Mouse (Mus musculus) ovary, postnatal 36 days (tissue): Measurements from ENCODE around the gene Akap2.
A peak's percentile ranks its signal among the peaks of the same experiment; 100 is the strongest.

Experiments
- DNase-seq: peaks from one replicate; pipeline ENCODE4 v3.0.0; 2022; ENCODE audit warnings: low spot score, mixed read lengths

Akap2 gene

DNA sequence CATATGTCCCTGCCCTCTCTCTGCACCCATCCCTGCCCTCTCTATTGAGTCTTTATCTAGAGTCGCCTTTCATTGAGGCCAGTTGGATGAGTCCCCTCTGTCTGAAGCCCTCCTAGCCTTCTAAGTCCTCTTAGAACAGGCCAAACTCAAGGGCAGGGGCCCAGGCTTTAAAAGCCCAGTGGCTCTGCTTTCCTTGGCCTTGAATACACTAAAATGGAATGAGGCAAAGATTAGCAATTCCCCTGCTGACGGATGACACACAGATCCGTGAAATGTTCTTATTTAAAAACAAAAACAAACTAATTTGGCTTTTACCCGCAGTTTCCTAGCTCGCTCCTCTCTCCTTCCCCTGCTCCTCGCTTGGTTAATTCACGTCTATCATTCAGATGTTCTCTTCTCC is 45.0 kb downstream of the Akap2 start:
- no peak for DNase-seq

DNA sequence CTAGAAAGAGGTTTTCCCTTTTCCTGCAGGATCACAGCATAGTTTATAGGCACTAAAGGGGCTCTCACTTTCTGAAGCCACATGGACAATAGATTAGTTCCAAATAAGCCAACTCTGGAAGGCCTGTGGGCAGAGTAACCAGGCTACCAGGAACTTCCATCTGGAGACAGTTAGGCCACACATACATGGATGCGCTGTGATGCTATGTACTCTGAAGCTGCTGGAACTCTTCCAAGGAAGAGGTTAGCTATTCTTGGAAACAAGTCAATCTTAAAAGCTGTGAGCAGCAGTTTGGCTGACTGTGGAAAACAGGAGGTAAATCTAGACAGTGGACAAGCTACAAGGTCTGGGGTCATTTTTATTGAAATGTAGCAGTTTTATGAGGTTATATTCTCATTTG is 46.9 kb downstream of the Akap2 start:
- DNase-seq, result no peak

DNA sequence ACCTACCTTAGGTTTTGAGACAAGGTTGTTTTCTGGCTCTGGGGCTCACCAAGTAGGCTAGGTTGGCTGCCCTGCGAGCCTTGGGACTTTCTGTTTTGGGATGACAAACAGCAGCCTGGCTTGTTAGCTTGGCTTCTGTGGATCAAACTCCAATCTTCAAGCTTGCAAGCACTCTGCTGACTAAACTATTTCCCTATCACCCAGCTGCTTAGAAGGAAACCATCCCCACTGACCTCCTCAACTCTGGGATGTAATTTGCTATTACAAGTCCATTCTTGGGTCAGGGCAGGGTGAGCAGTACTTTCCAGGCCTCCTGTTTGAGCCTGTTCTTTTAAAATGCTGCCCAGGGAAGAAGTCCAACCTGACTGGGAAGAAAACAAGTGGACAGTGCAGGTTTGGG is 47.5 kb downstream of the Akap2 start:
- no peak for DNase-seq

DNA sequence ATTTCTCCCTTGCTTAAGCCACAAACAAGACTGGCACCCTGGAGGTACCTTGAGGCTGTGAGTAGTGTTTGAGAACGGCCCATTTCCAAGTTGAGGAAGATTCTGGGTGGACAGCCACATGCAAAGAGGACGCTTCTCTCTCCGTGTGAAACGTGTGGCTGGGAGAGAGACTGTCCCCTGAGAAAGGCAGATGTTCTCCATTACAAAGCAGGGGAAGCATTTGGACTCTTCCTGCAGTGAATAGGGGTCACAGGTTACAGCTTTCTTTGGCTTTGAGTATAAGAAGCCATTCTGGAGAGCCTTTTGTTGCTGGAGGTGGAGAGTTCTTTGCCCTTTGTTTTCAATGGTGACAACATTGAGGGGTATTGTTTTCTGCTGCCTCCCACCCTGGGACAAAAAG is 48.3 kb downstream of the Akap2 start:
- DNase-seq, result no peak

DNA sequence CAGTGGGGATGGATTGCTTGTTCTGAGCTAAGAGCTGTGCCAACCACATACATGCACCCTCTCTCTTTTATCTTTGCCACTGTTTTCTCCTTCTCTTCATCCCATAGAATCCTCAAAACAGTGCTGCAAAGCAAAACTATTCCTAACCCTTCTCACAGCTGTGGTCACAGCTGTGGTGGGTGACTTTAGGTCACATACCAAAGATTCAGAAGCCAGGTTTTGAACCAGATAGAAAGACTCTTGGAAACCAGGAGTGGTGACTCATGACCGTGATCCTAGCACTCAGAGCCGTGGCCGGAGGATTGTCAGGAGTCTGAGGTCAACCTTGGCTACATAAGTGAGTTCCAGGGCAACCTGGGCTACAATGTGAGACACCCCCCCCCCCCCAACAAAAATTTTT is 51.5 kb downstream of the Akap2 start:
- no peak for DNase-seq

DNA sequence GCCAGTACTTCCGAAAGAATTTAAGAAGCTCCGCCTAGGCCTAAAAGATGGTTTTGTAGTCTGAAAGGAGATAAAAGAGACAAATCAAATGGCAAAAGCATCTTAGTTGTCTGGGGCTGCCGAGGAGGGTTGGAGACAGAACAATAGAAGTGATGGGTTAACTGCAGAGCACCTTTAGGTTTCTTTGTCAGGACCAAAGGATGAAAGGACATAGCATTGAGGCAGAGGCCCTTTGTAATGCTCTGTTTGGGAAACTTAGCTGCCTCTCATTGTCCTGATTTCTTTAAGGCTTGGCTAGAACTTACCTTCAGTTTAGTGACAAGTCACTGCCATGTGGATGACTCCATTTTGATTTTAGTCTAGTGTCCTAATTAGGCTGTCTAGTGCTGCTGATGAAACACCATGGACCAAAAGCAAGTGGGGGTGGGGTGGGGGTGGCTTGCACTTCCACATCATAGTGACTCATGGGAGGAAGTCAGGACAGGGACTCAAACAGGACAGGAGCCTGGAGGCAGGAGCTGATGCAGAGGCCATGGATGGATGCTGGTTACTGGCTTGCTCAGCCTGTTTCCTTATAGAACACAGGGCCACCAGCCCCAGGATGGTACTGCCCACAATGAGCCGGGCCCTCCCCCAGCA is 52.8 kb downstream of the Akap2 start:
- no peak for DNase-seq

DNA sequence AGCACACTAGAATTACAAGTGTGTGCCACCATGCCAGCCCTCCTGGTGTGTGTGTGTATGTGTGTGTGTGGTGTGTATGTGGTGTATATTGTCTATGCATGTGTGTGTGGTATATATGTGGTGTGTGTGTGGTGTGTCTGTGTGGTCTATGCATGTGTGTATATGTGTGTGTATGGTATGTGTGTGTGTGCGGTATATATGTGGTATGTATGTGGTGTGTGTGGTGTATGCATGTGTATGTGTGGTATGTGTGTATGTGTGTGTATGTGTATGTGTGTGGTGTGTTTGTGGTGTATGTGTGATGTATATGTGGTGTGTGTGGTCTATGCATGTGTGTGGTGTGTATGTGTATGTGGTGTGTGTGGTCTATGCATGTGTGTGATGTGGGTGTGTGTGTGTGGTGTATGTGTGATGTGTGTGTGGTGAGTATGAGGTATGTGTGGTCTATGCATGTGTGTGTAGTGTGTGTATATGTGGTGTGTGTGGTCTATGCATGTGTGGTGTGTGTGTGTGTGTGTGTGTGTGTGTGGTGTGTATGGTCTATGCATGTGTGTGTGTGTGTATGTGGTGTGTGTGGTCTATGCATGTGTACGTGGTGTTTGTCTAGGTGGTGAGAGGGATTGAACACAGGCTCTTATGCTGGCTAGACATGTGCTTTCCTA is 54.2 kb downstream of the Akap2 start:
- no peak for DNase-seq

DNA sequence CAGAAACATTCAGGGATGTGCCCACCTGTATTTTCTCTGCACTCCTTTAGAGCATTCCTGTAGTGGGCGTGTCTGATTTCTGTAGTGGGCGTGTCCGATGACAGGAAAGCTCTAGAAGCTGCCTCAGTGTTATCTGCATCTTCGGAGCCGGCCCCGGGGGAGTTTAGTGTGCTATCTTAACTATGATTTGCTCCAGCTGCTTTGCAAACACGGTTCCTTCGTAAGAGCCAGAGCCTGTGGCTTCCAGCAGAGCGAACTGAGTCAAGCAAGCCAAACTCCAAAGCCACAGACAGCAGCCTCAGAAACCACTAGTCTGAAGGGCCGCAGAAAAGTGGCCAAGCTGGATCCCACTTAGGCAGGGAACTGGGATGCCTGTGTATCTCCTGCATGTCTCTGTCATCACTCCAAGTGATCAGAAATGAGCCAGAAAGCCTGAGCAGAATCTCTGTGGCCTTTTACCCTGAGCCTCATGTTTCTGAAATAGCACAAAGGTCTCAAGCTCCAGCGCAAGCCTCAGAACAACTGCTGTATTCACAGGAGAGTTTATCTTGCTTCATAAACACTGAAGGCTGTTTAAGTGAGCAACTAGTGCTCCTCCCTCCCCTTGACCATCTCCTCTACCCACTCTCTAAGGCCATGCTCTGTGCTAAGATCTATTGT is 55.5 kb downstream of the Akap2 start:
- DNase-seq, result peak; percentile 35

DNA sequence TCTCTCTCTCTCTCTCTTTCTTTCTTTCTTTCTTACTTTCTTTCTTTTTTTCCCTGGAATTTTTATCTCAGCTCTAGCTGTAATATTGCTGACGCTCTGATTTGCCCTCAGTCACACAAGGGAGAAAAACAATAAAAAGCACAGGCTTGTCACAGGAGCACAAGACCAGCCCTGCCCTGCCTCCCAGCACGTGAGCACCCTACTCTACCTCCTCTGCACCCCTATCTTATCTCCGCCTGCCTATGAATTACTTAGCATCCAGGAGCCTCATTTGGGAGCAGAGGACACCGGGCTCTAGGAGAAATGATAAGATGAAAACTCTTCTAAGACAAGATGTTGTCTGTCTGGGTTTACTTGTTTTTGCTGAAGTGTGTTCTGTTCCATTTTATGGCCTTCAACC is 57.1 kb downstream of the Akap2 start:
- no peak for DNase-seq

DNA sequence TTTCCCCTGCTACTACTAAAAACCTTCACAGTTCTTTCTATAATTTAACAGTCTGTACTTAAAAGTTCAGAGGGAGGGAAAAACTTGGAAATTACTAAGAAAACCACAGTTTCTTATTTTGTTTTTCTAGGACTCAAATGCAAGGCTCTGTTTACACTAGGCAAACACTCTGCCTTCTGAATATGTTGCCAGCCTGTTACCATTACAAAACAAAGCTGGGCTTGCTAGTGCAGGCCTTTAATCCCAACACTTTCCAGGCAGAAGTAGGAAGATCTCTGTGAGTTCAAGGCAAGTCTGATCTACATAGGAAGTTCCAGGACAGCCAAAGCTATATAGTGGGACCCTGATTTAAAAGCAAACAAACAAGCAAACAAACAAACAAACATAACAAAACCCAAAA is 58.1 kb downstream of the Akap2 start:
- no peak for DNase-seq

DNA sequence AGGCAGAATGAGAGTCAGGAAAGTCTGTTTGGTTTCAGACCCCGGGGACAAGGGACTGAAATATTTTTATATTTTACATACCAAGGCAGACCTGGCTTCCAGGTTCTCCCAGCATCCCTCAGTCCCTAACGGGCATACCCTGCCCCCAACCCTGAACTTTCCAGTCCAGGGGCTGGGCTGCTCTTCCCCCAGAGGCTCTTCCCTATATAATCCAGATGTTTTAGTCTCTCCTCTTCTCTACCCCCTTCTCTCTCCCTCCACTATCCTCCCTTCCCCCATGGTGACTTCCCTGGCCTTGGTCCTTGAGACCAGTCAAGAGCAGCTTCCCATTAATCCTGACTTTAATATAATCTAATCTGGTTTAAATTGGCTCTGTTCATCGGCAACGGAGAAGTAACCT is 62.9 kb downstream of the Akap2 start:
- no peak for DNase-seq

DNA sequence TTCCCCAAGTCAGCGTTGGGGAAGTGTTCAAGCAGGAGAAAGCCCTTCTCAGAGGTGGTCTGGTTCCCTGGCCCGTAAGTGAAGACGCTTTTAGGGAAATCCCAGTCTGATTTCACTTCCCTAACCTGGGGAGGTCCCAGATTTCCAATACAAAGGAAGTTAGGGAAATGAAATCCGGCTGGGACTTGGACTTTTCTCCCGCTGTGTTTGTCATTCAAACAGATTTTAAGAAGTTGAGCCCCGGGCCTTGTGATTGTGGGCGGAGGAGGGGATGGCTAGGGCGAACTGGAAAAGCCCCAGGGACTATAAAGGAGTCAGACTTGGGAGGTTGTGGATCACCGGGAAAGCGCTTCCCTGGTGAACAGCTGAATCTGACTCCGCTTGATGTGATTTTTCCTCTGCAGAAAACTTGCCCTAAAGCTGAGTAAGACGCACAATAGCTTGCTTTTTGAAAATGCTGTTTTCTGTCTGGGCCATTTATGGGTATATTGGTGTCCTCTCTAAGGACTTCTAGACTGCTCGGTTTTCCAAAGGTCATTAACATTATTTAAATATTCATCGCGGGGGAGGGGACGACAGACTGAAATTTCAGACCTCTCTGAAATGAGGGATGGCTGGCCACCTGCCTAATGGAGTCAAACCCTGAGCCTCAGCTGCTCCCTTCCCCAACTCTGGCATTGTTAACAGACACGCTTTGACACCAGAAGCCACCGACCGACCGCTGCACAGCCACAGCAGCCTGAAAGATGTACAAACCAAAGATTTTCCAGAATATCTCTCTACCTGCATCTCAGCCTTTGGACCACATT is 63.6 kb downstream of the Akap2 start:
- no peak for DNase-seq

DNA sequence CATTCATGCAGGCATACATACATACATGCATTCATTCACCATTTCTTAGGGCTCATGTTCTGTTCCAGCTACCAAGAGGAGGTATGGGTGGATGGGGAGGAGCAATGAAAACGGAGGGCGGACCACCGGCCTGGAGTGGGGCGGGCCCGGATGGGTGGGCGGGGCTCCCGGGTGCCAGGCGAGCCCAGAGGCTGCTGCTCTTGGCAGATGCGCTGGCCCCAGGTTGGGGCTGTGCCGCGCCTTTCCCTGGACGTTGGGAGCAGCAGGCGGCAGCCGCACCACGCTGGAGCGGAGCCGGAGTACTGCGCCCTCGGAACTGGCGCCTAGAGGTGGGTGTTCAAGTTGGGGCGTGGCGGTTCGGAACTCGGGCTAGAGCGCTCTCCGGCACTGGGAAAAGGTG is 64.5 kb downstream of the Akap2 start:
- peak; percentile 77 for DNase-seq

DNA sequence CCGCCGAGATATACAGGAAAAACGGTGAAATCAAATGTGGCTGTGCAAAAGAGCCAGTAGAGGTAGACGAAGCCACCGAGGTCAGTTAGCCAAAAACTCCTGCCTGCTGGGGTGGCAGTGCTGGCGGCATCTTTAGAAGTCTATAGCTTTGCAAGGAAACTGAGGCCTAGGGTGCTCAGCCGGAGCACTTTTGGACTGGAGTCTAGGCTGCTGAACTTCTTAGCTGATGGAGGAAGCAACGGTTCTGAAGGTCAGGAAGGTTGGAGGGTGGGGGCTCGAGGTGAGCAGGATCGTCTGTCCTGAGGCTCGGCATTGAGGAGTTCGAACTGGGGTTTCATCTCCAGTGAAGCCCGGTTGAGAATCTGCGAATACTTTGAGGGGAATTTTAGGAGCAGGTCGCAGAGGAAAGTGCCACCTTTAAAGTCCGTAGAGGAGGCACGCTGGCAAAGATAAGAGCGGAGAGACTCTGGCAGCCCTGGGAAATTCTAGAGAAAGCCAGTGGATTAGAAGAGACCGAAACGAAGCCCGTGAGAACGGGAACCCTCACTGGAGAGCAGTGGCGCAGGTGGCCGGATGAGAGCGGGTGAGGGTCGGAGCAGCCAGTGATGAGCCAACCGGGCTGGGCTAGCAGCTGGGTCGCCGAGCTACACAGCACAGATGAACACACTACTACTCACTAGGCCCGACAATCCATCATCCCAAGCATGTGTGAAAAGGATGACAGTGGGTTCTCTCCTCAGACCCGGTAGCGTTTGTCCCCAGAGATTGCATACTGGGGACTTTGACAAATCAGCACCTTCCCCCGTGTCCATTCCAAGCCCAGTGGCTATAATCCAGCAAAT is 65.3 kb downstream of the Akap2 start:
- no peak for DNase-seq

DNA sequence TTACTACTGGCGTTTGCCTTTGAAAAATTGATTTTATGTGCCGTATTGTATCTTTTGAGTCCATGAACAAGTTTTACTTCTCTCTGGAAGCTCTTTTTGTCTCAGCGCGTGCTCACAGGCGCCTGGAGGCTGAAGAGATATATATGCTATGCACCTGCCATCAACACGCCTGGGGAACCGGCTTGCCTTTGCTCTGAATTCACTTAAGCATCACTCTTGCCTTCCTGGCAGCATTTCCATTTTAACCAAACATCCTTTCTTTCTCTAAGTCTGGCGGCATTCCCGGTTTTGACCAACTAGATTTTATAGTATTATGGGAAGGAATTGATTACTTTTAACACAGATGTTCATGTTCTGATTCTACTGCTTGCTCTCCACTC is 65.9 kb downstream of the Akap2 start:
- no peak for DNase-seq

DNA sequence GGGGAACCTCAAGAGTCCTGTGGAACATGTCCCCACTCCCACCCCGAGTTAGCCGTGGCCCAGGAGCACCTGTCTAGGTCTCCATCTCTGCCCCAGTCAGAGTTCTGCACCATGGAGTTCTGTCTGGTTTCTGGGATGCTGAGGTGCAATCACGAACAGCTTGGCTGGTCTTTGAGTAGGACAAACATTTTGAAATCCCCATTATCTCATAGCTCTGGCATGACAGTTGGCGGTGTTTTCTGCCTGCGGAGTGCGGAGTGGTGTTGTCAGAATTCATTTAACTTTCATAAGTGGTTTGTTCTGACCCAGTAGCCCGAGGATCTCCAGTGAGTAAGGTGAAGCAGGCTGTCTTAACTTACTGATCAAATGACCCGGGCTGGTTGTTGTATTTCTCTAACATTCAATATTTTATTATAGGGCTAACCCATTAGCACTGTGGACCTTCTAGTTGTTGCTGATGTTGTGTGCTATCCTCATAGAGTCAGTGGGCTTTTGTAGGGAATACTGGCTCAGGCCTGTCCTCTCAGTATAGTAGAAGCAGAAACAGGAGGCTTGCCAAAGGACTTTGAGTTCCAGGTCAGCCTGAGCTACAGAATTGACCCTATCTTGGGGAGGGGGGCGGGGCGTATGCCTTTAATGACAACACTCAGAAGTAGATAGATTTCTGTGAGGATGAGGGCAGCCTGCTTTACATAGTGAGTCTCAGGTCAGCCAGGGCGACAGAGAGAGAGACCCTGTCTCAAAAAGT is 66.6 kb downstream of the Akap2 start:
- no peak for DNase-seq

DNA sequence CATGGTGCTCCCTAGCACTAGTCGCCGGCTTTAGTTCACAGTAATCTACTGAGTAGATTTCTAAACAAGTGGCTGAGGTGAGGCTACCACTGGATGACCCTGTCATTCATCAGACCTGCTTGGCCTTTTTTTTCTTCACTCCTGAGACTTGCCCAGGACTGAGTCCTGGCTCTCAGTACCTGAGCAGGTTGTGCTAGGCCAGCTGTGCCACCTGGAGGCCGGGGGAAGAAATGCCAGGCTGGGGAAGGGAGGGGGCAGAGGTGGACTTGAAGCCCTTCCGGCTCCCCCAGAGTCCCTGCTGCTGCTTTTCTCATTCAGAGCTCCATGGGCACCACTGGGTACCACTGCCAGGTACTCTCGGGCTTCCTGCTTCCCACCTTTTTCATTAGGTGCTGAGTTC is 71.3 kb downstream of the Akap2 start:
- DNase-seq, result no peak

DNA sequence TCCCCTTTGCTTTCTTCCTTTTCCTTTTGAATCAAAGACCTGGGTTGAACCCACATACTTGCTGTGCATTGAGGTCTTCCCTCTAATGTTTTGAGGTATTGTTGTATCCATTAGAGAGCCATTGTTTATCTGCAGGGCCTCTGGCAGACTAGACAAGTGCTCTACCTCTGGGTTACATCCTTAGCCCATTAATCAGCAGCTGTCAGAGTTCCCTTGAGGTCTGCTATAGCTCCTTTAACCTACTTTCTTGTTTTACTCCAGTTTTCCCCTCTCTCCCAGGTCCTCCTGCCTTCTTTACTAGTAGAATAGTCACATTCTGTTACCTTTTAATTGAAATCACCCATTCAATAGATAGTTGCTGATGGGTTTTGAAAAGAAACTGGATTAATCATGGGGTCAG is 71.7 kb downstream of the Akap2 start:
- DNase-seq, result no peak

DNA sequence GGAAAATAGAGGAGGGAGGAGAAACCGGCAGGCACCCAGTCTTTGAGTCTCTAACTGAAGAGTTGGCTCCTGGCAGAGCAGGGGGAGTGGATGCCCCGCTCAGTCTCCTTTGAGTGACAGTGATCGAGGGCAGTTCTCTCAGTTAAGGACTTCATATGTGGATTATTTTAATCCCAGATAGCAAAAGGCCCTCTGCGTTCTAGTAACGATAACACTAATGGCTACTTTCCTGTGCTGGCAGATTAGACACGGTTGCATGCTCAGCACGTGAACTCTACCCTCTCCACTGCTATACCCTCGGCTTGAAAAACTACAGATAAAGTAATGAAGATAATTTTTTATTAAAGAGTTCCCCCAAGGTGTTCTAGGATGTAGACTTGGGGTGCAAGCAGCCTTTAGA is 76.5 kb downstream of the Akap2 start:
- DNase-seq, result no peak

DNA sequence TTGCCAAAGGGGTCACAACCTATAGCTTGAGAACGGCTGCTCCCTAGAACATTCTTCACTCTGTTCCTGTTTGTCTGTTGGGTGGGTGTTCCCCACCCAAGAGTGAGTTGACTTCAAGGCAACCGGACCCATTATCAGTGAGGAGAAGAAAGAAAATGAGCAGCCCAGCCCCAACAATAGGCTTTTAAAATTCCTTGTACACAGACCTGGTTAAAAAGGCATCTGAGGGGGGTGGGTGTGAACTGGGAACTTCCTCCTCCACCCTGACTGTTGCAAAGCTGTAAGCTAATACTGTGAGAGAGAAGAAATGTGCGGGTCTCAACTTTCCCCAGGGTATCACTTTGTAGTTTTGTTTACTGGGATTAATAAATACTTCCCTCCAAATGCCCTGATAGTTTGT is 77.1 kb downstream of the Akap2 start:
- DNase-seq, result no peak

DNA sequence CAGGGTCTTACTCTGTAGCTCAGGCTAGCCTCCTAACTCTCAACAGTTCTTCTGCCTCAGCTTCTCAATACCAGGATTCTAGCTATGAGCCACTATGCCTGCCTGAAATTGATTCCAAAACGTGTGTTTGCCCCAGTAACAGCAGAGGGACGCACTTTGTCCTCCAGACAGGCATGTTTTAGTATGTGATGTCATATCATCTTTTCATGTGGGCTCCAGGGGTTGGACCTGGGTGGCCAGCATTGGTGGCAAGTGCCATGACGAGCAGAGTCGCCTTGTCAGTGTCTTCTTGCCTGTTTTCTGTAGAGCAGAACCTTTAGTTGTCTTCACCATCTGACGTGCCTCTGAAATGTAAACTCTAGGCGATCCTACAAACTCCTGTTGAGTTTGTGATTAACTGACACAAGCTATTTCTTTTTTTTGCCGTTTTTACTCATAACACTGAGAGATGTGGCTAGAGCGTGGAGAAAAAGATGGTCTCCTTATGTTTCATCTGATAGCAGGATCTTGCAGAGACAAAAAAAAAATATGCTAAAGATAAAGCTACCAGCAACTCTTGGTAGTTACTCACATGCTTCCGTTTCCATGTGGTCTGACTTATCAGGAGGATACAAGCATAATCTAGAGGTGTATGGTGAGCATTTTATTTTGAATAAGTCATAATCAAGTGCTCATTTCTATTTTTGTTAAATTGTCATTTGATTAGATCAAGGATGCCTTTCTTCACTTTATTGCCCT is 80.3 kb downstream of the Akap2 start:
- no peak for DNase-seq
